In genomic region chr13:70733911-70734310, GRCm38 (mm10) we compare ENCODE assay signal across 20 mouse cellular contexts.
"Had no signal": no experiment of that assay in that cellular context is flagged by ENCODE, and none has a peak within 500 bp of the region (broad histone marks: within the 10 kb centered on the region; RNA-seq: fewer than 3 reads in every experiment).

No protein-coding gene starts in this region.

- H3K4me1 ChIP-seq: liver, embryonic 12.5 days; liver, embryonic 15.5 days; megakaryocyte, embryonic 14.5 days had no signal

- H3K27me3 ChIP-seq: limb, embryonic 12.5 days; limb, embryonic 15.5 days; liver, embryonic 12.5 days; liver, embryonic 15.5 days; lung, embryonic 15.5 days; megakaryocyte, embryonic 14.5 days; midbrain, embryonic 13.5 days had no signal

- DNase-seq: kidney, adult 9 months; kidney, postnatal 14 days; kidney, postnatal 4 days; left cerebral cortex, postnatal 4 days; lung, adult 18-20 months; lung, postnatal 10 days; lung, postnatal 36 days; right cerebral cortex, postnatal 14 days; right cerebral cortex, postnatal 4 days; thymus, adult 2 months; thymus, postnatal 25 days had no signal

- H3K36me3 ChIP-seq: limb, embryonic 12.5 days; limb, embryonic 15.5 days; liver, embryonic 12.5 days; liver, embryonic 15.5 days; lung, embryonic 15.5 days; midbrain, embryonic 10.5 days; midbrain, embryonic 13.5 days had no signal

- H3K9ac ChIP-seq: limb, embryonic 12.5 days; limb, embryonic 15.5 days; liver, embryonic 12.5 days; liver, embryonic 15.5 days; lung, embryonic 15.5 days; midbrain, embryonic 13.5 days had no signal

- ATAC-seq: liver, embryonic 12.5 days; midbrain, embryonic 16.5 days had no signal

- H3K4me2 ChIP-seq: limb, embryonic 12.5 days; limb, embryonic 15.5 days; liver, embryonic 12.5 days; liver, embryonic 15.5 days; lung, embryonic 15.5 days; midbrain, embryonic 13.5 days had no signal

- H3K27ac ChIP-seq: limb, embryonic 12.5 days; limb, embryonic 15.5 days; liver, embryonic 12.5 days; liver, embryonic 15.5 days; lung, embryonic 15.5 days; midbrain, embryonic 10.5 days; midbrain, embryonic 13.5 days had no signal

- H3K9me3 ChIP-seq: limb, embryonic 12.5 days; limb, embryonic 15.5 days; liver, embryonic 12.5 days; liver, embryonic 15.5 days; lung, embryonic 15.5 days; midbrain, embryonic 10.5 days; midbrain, embryonic 13.5 days had no signal

- H3K4me3 ChIP-seq: limb, embryonic 12.5 days; limb, embryonic 15.5 days; liver, embryonic 12.5 days; liver, embryonic 15.5 days; lung, embryonic 15.5 days; megakaryocyte, embryonic 14.5 days; midbrain, embryonic 10.5 days; midbrain, embryonic 13.5 days had no signal
